Mouse (Mus musculus): ENCODE data around the gene Ift81. TPM values are rescaled to one million over a fixed set of nuclear protein-coding genes. Genes with fewer than 3 reads are reported as not detected.
A peak's percentile ranks its signal among the peaks of the same experiment; 100 is the strongest.

Gene Ift81
- polyA plus RNA-seq, 1 experiment from 2014 or later: 43.0 TPM

DNA sequence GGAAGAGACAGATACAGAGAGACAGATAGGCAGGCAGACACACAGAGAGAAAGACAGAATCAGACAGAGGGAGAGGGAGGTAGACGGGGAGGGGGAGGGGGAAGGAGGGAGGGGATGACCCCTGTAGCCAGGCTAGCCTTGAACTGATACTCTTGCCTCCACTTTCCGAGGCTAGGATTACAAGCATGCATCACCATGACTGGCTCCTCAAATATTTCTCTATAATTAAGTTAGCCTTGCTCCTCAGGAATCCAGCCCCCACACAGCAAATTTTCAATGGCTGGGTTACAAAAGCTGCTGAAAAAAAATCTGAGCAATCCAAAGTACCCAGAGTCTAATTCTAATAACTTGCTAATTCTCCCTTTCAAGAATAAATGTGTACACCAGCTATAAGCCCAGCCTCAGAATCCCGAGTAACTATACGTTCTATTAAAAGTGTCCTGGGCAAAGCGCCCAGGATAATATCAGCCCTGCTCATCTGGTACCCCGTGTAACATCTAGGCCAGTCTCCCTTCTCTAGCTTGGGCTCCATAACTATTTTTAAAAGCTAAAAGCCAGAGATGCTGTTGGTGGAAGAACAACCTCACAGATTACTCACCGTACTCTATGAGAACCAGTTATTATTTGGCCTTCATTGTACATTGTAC lies 37.5 kb downstream of the Ift81 start:
- H3K4me2 ChIP-seq: no peak overlapping the region
- H3K9ac ChIP-seq: no peak overlapping the region
- H3K27me3 ChIP-seq: no peaks in the 10 kb centered on the region
- WGBS: 65% methylated on average over 7 of the region's 7 CpGs
- ATAC-seq (replicated peaks; ENCODE audit: low FRiP score): no peak
- no peak overlapping the region for H3K4me3 ChIP-seq (replicated peaks)
- H3K9me3 ChIP-seq (replicated peaks): no peaks in the 10 kb centered on the region
- H3K4me1 ChIP-seq: no peaks in the 10 kb centered on the region
- peaks cover 33% of the 10 kb centered on the region for H3K36me3 ChIP-seq
- H3K27ac ChIP-seq: no peak overlapping the region

DNA sequence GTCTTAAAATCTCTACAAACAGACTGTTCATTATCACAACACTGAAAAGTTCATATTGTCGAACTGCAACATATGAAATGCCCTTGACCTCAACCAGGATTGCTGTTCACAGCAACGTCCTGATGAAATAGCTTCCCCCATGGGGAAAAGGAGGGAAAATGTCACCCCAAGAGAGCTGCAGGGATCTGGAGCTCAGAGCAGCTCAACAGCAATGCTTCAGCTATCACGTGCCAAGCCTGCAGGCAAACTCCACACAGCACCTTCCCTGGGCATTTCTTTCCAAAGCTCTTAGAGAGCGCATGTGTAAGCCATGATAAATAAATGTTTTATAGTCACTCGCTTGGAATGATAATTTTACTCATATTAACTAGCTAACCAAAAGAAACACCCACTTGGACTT lies 42.3 kb downstream of the Ift81 start:
- H3K27me3 ChIP-seq: no peaks in the 10 kb centered on the region
- WGBS: 80% methylated on average over 5 of the region's 5 CpGs
- H3K4me3 ChIP-seq (replicated peaks): no peak overlapping the region
- H3K4me2 ChIP-seq: no peak overlapping the region
- ATAC-seq (replicated peaks; ENCODE audit: low FRiP score): no peak
- peaks cover 10% of the 10 kb centered on the region for H3K36me3 ChIP-seq
- no peaks in the 10 kb centered on the region for H3K9me3 ChIP-seq (replicated peaks)
- no peaks in the 10 kb centered on the region for H3K4me1 ChIP-seq
- H3K9ac ChIP-seq: no peak overlapping the region
- H3K27ac ChIP-seq: no peak overlapping the region

GRCm38 (mm10) chr5:122566626-122567025 lies 47.7 kb downstream of the Ift81 start:
- H3K9me3 ChIP-seq (replicated peaks): no peaks in the 10 kb centered on the region
- no peak for ATAC-seq (replicated peaks; ENCODE audit: low FRiP score)
- peaks cover 44% of the 10 kb centered on the region for H3K36me3 ChIP-seq
- no peak overlapping the region for H3K9ac ChIP-seq
- no peak overlapping the region for H3K4me2 ChIP-seq
- no peaks in the 10 kb centered on the region for H3K27me3 ChIP-seq
- H3K27ac ChIP-seq: no peak overlapping the region
- H3K4me1 ChIP-seq: no peaks in the 10 kb centered on the region
- H3K4me3 ChIP-seq (replicated peaks): no peak overlapping the region
- WGBS: 67% methylated on average over 8 of the region's 8 CpGs

GRCm38 (mm10) chr5:122560654-122561053 lies 53.7 kb downstream of the Ift81 start:
- no peak for ATAC-seq (replicated peaks; ENCODE audit: low FRiP score)
- Histone ChIP-seq H3K4me1 (no peaks in the 10 kb centered on the region), H3K4me2 (no peak overlapping the region), H3K27ac (no peak overlapping the region), H3K4me3 (replicated peaks) (no peak overlapping the region), H3K9ac (no peak overlapping the region), H3K36me3 (peaks cover 55% of the 10 kb centered on the region), H3K9me3 (replicated peaks) (no peaks in the 10 kb centered on the region), H3K27me3 (no peaks in the 10 kb centered on the region)
- 63% methylated on average over 8 of the region's 8 CpGs for WGBS

GRCm38 (mm10) chr5:122558127-122558526 lies 56.2 kb downstream of the Ift81 start:
- Histone ChIP-seq H3K4me3 (replicated peaks) (no peak overlapping the region), H3K36me3 (peaks cover 37% of the 10 kb centered on the region), H3K27me3 (no peaks in the 10 kb centered on the region), H3K27ac (no peak overlapping the region), H3K9ac (no peak overlapping the region), H3K4me2 (no peak overlapping the region), H3K9me3 (replicated peaks) (no peaks in the 10 kb centered on the region), H3K4me1 (no peaks in the 10 kb centered on the region)
- WGBS: 85% methylated on average over 10 of the region's 10 CpGs
- ATAC-seq (replicated peaks; ENCODE audit: low FRiP score): no peak

DNA sequence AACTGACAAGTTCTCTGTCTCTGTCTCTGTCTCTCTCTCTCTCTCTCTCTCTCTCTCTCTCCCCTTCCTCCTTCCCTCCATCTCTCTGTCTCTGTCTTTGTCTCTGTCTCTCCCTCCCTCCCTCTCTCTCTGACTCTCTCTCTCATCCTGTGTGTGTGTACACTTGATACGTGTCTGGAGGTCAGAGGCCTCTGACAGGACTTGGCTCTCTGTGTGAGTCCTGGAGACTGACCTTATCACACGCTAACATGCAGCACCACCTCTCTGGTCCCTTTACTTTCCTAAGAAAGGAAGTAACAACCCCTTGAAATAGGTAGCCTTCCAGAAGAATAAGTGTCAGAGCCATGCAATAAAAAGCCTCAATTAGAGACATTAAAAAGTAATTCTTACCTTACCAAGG lies 59.2 kb downstream of the Ift81 start:
- Histone ChIP-seq H3K27ac (no peak overlapping the region), H3K4me3 (replicated peaks) (no peak overlapping the region), H3K9ac (no peak overlapping the region), H3K27me3 (no peaks in the 10 kb centered on the region), H3K4me2 (no peak overlapping the region), H3K4me1 (no peaks in the 10 kb centered on the region), H3K36me3 (peaks cover 29% of the 10 kb centered on the region), H3K9me3 (replicated peaks) (no peaks in the 10 kb centered on the region)
- 60% methylated on average over 2 of the region's 2 CpGs for WGBS
- ATAC-seq (replicated peaks; ENCODE audit: low FRiP score): no peak

DNA sequence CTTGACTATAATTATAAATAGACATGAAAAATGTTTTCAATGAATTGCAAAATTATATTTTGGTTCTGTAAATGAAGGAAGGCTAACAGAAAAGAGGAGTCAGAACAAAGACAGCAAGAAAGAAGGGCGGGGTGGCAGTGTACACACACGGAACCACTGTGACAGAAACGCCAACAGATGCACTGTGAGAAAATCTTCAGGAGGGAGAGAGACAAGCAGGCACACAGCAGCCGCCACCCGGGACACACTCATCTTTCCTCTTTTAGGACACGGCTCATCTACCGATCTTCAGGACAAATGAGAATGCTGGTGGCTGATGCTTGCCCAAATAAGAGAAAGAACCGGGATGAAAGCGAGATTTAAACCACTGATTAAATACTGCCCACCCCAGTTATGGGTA lies 61.7 kb downstream of the Ift81 start:
- H3K9ac ChIP-seq: no peak overlapping the region
- H3K27me3 ChIP-seq: no peaks in the 10 kb centered on the region
- H3K36me3 ChIP-seq: peaks cover 6% of the 10 kb centered on the region; the same call in 1 of the 2 replicates
- H3K4me3 ChIP-seq (replicated peaks): no peak overlapping the region
- WGBS: 86% methylated on average over 9 of the region's 9 CpGs
- H3K4me1 ChIP-seq: peaks cover 14% of the 10 kb centered on the region
- ATAC-seq (replicated peaks; ENCODE audit: low FRiP score): no peak
- no peak overlapping the region for H3K27ac ChIP-seq
- no peak overlapping the region for H3K4me2 ChIP-seq
- no peaks in the 10 kb centered on the region for H3K9me3 ChIP-seq (replicated peaks)

GRCm38 (mm10) chr5:122550460-122550859 lies 63.9 kb downstream of the Ift81 start:
- Histone ChIP-seq H3K9me3 (replicated peaks) (no peaks in the 10 kb centered on the region), H3K36me3 (peaks cover 3% of the 10 kb centered on the region; the same call in 1 of the 2 replicates), H3K4me1 (peaks cover 14% of the 10 kb centered on the region), H3K9ac (no peak overlapping the region), H3K27me3 (no peaks in the 10 kb centered on the region), H3K4me3 (replicated peaks) (no peak overlapping the region), H3K4me2 (no peak overlapping the region), H3K27ac (no peak overlapping the region)
- ATAC-seq (replicated peaks; ENCODE audit: low FRiP score): no peak
- WGBS: 44% methylated on average over 8 of the region's 8 CpGs

DNA sequence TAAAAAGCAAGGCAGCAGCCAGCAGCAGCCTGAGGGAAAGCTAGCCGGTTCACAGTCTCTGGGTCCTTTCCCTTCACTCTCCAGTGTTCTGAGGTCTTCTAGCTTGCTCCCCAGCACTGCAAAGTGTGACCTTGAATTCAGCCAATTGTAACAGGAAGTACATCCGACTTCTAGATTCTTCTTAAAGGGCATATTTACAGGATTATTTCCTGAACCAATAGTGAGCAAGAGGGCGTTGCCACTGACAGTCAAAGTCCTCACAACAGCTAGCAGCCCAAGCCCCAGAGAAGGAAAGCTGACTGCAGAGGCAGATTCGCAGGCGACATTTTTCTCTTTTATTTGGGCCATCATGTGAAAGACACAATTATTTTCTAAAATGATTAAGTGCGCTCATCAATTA lies 65.6 kb downstream of the Ift81 start:
- peaks cover 14% of the 10 kb centered on the region for H3K4me1 ChIP-seq
- 59% methylated on average over 6 of the region's 6 CpGs for WGBS
- H3K27me3 ChIP-seq: no peaks in the 10 kb centered on the region
- H3K9ac ChIP-seq: no peak overlapping the region
- H3K36me3 ChIP-seq: no peaks in the 10 kb centered on the region
- H3K27ac ChIP-seq: peak overlapping the region; percentile 62
- no peak overlapping the region for H3K4me3 ChIP-seq (replicated peaks)
- H3K4me2 ChIP-seq: no peak overlapping the region
- H3K9me3 ChIP-seq (replicated peaks): no peaks in the 10 kb centered on the region
- no peak for ATAC-seq (replicated peaks; ENCODE audit: low FRiP score)

DNA sequence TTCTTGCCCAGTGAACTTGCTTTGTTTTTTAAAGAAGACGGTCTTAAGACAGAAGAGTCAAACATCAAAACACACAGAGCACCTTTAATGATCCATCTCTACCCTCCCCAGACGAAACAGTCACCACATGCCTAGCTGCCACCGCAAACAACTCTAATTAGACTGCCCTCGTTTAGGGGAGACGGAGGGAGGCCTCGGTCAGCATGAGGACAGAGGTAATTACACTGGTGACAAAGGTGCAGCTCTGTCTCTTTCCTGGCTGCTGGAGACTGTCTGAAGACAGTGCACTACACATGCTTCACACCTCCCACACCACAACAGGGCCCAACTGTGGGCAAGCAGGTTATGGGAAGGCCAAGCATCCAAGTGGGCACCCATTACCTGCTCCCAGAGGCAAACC lies 66.5 kb downstream of the Ift81 start:
- Histone ChIP-seq H3K4me3 (replicated peaks) (no peak overlapping the region), H3K27me3 (no peaks in the 10 kb centered on the region), H3K4me2 (no peak overlapping the region), H3K9ac (no peak overlapping the region), H3K27ac (peak overlapping the region; percentile 33; the same call in 1 of the 2 replicates), H3K36me3 (no peaks in the 10 kb centered on the region), H3K9me3 (replicated peaks) (no peaks in the 10 kb centered on the region), H3K4me1 (peaks cover 14% of the 10 kb centered on the region)
- no peak for ATAC-seq (replicated peaks; ENCODE audit: low FRiP score)
- 44% methylated on average over 6 of the region's 6 CpGs for WGBS

DNA sequence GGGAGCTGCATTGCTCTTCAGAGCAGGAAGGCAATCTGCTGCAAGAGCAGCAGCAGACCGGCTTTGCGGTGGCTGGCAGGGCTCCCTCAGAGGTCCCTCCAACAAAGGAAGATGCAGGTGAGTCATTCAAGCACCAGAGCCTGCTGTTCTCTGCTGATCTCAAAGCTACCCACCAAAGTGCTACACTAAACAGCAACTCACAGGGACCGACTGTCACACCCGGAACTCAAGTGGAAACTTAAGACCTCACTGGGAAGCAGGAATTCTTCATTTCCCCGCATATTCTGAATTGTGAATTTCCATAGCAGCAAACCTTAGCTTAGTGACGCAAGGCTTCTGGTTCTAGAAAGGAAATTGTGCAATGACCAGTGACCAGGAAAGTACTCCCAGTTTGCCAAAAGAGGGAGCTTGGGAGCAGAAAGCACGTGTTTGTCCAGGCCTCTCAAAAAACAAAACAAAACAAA lies 67.0 kb downstream of the Ift81 start:
- Histone ChIP-seq H3K9ac (no peak overlapping the region), H3K4me3 (replicated peaks) (no peak overlapping the region), H3K27me3 (no peaks in the 10 kb centered on the region), H3K4me1 (peaks cover 14% of the 10 kb centered on the region), H3K9me3 (replicated peaks) (no peaks in the 10 kb centered on the region), H3K4me2 (no peak overlapping the region), H3K27ac (0 out of 2 replicates have a peak overlapping the region, but pooled peaks have one; percentile 5), H3K36me3 (no peaks in the 10 kb centered on the region)
- no peak for ATAC-seq (replicated peaks; ENCODE audit: low FRiP score)
- WGBS: 50% methylated on average over 7 of the region's 7 CpGs

GRCm38 (mm10) chr5:122543392-122543791 lies 70.9 kb downstream of the Ift81 start:
- Histone ChIP-seq H3K4me1 (peaks cover 5% of the 10 kb centered on the region; the same call in 1 of the 2 replicates), H3K36me3 (peaks cover 7% of the 10 kb centered on the region), H3K4me3 (replicated peaks) (no peak overlapping the region), H3K9me3 (replicated peaks) (no peaks in the 10 kb centered on the region), H3K27ac (no peak overlapping the region), H3K4me2 (no peak overlapping the region), H3K9ac (no peak overlapping the region), H3K27me3 (no peaks in the 10 kb centered on the region)
- 83% methylated on average over 6 of the region's 6 CpGs for WGBS
- no peak for ATAC-seq (replicated peaks; ENCODE audit: low FRiP score)

DNA sequence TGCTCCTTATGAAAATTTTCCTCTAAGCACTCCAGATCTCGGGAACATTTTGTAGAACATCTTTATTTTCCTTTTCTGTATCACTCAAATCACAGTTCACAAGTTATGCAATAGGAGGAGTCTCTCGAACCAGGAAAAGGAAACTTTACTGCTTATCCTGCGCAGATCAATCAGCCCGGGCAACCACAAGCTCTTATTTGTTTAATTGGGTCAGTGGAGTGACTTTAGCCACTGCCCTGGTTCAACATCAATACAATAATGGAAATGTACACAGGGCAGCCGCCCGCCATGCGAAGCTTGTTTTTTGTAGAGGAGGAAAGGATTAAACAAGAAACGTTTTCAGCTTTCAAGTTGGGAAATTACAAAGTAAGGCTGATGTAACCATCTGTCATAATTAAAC lies 72.4 kb downstream of the Ift81 start:
- no peak for ATAC-seq (replicated peaks; ENCODE audit: low FRiP score)
- Histone ChIP-seq H3K27ac (no peak overlapping the region), H3K4me2 (no peak overlapping the region), H3K4me3 (replicated peaks) (no peak overlapping the region), H3K9ac (no peak overlapping the region), H3K4me1 (no peaks in the 10 kb centered on the region), H3K36me3 (peaks cover 10% of the 10 kb centered on the region), H3K9me3 (replicated peaks) (no peaks in the 10 kb centered on the region), H3K27me3 (no peaks in the 10 kb centered on the region)
- 89% methylated on average over 8 of the region's 8 CpGs for WGBS
